Mouse (Mus musculus): Measurements from ENCODE around the gene Tas2r129. TPM values are rescaled to one million over a fixed set of nuclear protein-coding genes. Genes with fewer than 3 reads are reported as not detected.
"Not testable (repeated sequence)": the region's sequence is repeated elsewhere in the genome, so short reads cannot be mapped to it uniquely, and the experiment has no call there.

Tas2r129 gene
- not detected in 2 replicates for polyA plus RNA-seq (2015; fragmentation: Nextera tagmentation; extraction: Ambion mirVana)

- H3K9ac ChIP-seq (ENCODE audit: low read length): no peak within 1 kb of the TSS
- no peaks in the 10 kb centered on the region for H3K27me3 ChIP-seq (ENCODE audit: control insufficient read depth, insufficient read depth, low read length)
- H3K36me3 ChIP-seq (ENCODE audit: control insufficient read depth, insufficient read depth): no peaks in the 10 kb centered on the region
- no peak within 1 kb of the TSS for H3K27ac ChIP-seq (ENCODE audit: low read length)
- H3K4me2 ChIP-seq (ENCODE audit: low read depth, low read length): no peak within 1 kb of the TSS
- ATAC-seq (replicated peaks; ENCODE audit: extremely low read depth, insufficient read depth, low FRiP score): no peak
- H3K9me3 ChIP-seq (replicated peaks; ENCODE audit: control insufficient read depth, low read length): no peaks in the 10 kb centered on the region
- H3K4me3 ChIP-seq (ENCODE audit: low read length): no peak within 1 kb of the TSS
- 61% methylated on average over 2 of the region's 2 CpGs for WGBS
- H3K4me1 ChIP-seq (ENCODE audit: control insufficient read depth, insufficient read depth, low read length): no peaks in the 10 kb centered on the region
Measured at GRCm38 (mm10) chr6:132950802-132951201, at the start of gene Tas2r129. Tas2r129 (plus strand) TSS chr6:132951102.

- H3K27me3 ChIP-seq (ENCODE audit: control insufficient read depth, insufficient read depth, low read length): no peaks in the 10 kb centered on the region
- WGBS: 74% methylated on average over 3 of the region's 3 CpGs
- H3K4me1 ChIP-seq (ENCODE audit: control insufficient read depth, insufficient read depth, low read length): no peaks in the 10 kb centered on the region
- no peak within 1 kb of the TSS for H3K4me2 ChIP-seq (ENCODE audit: low read depth, low read length)
- no peak within 1 kb of the TSS for H3K9ac ChIP-seq (ENCODE audit: low read length)
- no peak within 1 kb of the TSS for H3K27ac ChIP-seq (ENCODE audit: low read length)
- no peaks in the 10 kb centered on the region for H3K36me3 ChIP-seq (ENCODE audit: control insufficient read depth, insufficient read depth)
- H3K9me3 ChIP-seq (replicated peaks; ENCODE audit: control insufficient read depth, low read length): no peaks in the 10 kb centered on the region; the same call in 1 of the 2 replicates
- ATAC-seq (replicated peaks; ENCODE audit: extremely low read depth, insufficient read depth, low FRiP score): no peak
- no peak within 1 kb of the TSS for H3K4me3 ChIP-seq (ENCODE audit: low read length)
Measured at GRCm38 (mm10) chr6:132909351-132909750, 41.6 kb upstream of the Tas2r129 start, which contains the start of gene Tas2r125. Tas2r125 (plus strand) TSS chr6:132909651.

DNA sequence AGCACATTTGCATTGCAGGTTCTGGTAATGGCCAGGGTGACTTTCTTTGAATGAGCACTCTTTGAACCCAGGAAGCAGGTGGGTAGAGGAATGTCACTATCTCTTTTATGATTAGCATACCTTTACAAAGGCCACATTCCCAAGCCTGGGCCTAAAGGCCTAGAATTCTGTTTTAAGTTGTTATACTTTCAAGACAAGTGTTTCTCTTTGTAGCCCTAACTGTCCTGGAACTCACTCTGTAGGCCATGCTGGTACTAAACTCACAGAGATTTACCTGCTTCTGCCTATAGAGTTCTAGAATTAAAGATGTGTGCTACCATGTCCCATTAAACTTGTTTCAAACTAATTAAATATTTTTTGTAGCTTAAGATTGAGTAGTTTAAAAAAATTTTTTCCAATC, 9.5 kb upstream of the Tas2r129 start:
- not testable (repeated sequence) for H3K36me3 ChIP-seq (ENCODE audit: control insufficient read depth, insufficient read depth); H3K4me2 ChIP-seq (ENCODE audit: low read depth, low read length); H3K4me1 ChIP-seq (ENCODE audit: control insufficient read depth, insufficient read depth, low read length); H3K27me3 ChIP-seq (ENCODE audit: control insufficient read depth, insufficient read depth, low read length); H3K27ac ChIP-seq (ENCODE audit: low read length); ATAC-seq (replicated peaks; ENCODE audit: extremely low read depth, insufficient read depth, low FRiP score); H3K9ac ChIP-seq (ENCODE audit: low read length); H3K4me3 ChIP-seq (ENCODE audit: low read length); H3K9me3 ChIP-seq (replicated peaks; ENCODE audit: control insufficient read depth, low read length)

GRCm38 (mm10) chr6:132957819-132958218, 6.9 kb downstream of the Tas2r129 start, which contains the start of gene Tas2r131:
Tas2r131 (minus strand) TSS chr6:132957919.
- no peak within 1 kb of the TSS for H3K4me3 ChIP-seq (ENCODE audit: low read length)
- no peak within 1 kb of the TSS for H3K27ac ChIP-seq (ENCODE audit: low read length)
- H3K36me3 ChIP-seq (ENCODE audit: control insufficient read depth, insufficient read depth): no peaks in the 10 kb centered on the region
- H3K4me1 ChIP-seq (ENCODE audit: control insufficient read depth, insufficient read depth, low read length): no peaks in the 10 kb centered on the region
- no peak within 1 kb of the TSS for H3K9ac ChIP-seq (ENCODE audit: low read length)
- no peak for ATAC-seq (replicated peaks; ENCODE audit: extremely low read depth, insufficient read depth, low FRiP score)
- H3K9me3 ChIP-seq (replicated peaks; ENCODE audit: control insufficient read depth, low read length): no peaks in the 10 kb centered on the region
- no peak within 1 kb of the TSS for H3K4me2 ChIP-seq (ENCODE audit: low read depth, low read length)
- WGBS: 55% methylated on average over 1 of the region's 1 CpGs
- no peaks in the 10 kb centered on the region for H3K27me3 ChIP-seq (ENCODE audit: control insufficient read depth, insufficient read depth, low read length)

DNA sequence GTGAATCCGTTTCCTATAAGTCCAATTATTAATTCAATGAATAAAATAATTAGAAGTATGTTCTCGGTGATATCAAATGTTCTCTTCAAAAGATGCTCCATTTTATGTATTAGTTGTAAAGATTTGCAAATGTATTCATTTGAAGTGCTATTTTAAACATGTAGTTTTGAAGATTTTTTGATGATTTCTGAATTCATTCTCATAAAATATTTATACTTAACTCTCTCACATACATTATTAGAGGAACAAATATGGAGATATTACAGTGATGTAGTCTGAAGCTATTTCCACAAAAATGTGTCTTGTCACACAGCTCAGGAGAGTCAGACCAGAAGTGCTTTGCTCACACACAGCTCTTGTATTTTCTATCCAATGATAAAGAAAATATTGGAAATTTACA, 30.0 kb downstream of the Tas2r129 start, which contains the start of gene Tas2r109:
Tas2r109 (minus strand) TSS at position 101 of the 400 bp plus-strand sequence.
- Histone ChIP-seq H3K4me3 (ENCODE audit: low read length) (no peak within 1 kb of the TSS), H3K4me2 (ENCODE audit: low read depth, low read length) (no peak within 1 kb of the TSS), H3K27me3 (ENCODE audit: control insufficient read depth, insufficient read depth, low read length) (no peaks in the 10 kb centered on the region), H3K9me3 (replicated peaks; ENCODE audit: control insufficient read depth, low read length) (no peaks in the 10 kb centered on the region), H3K9ac (ENCODE audit: low read length) (no peak within 1 kb of the TSS), H3K4me1 (ENCODE audit: control insufficient read depth, insufficient read depth, low read length) (no peaks in the 10 kb centered on the region), H3K36me3 (ENCODE audit: control insufficient read depth, insufficient read depth) (no peaks in the 10 kb centered on the region), H3K27ac (ENCODE audit: low read length) (no peak within 1 kb of the TSS)
- no peak for ATAC-seq (replicated peaks; ENCODE audit: extremely low read depth, insufficient read depth, low FRiP score)
- 72% methylated on average over 2 of the region's 2 CpGs for WGBS

Other genes with a start within 250 kb of the Tas2r129 start
- not detected in 2 replicates for gene Tas2r122, start 239.2 kb upstream of the Tas2r129 start, polyA plus RNA-seq (2015; fragmentation: Nextera tagmentation; extraction: Ambion mirVana)
- gene Tas2r115, start 213.1 kb upstream of the Tas2r129 start, polyA plus RNA-seq (2015; fragmentation: Nextera tagmentation; extraction: Ambion mirVana): not detected in 2 replicates
- gene Tas2r124, start 196.4 kb upstream of the Tas2r129 start, polyA plus RNA-seq (2015; fragmentation: Nextera tagmentation; extraction: Ambion mirVana): not detected in 2 replicates
- not detected in 2 replicates for gene Tas2r102, start 189.0 kb upstream of the Tas2r129 start, polyA plus RNA-seq (2015; fragmentation: Nextera tagmentation; extraction: Ambion mirVana)
- not detected in 2 replicates for gene Tas2r136, start 172.9 kb upstream of the Tas2r129 start, polyA plus RNA-seq (2015; fragmentation: Nextera tagmentation; extraction: Ambion mirVana)
- not detected in 2 replicates for gene Tas2r117, start 148.3 kb upstream of the Tas2r129 start, polyA plus RNA-seq (2015; fragmentation: Nextera tagmentation; extraction: Ambion mirVana)
- not detected in 2 replicates for gene Tas2r123, start 104.0 kb upstream of the Tas2r129 start, polyA plus RNA-seq (2015; fragmentation: Nextera tagmentation; extraction: Ambion mirVana)
- gene Tas2r116, start 95.7 kb upstream of the Tas2r129 start, polyA plus RNA-seq (2015; fragmentation: Nextera tagmentation; extraction: Ambion mirVana): not detected in 2 replicates
- not detected in 2 replicates for gene Tas2r110, start 83.1 kb upstream of the Tas2r129 start, polyA plus RNA-seq (2015; fragmentation: Nextera tagmentation; extraction: Ambion mirVana)
- gene Tas2r113, start 58.1 kb upstream of the Tas2r129 start, polyA plus RNA-seq (2015; fragmentation: Nextera tagmentation; extraction: Ambion mirVana): not detected in 2 replicates
- not detected in 2 replicates for gene Tas2r125, start 41.5 kb upstream of the Tas2r129 start, polyA plus RNA-seq (2015; fragmentation: Nextera tagmentation; extraction: Ambion mirVana)
- gene Tas2r131, start 6.8 kb downstream of the Tas2r129 start, polyA plus RNA-seq (2015; fragmentation: Nextera tagmentation; extraction: Ambion mirVana): not detected in 2 replicates
- not detected in 2 replicates for gene Tas2r109, start 29.9 kb downstream of the Tas2r129 start, polyA plus RNA-seq (2015; fragmentation: Nextera tagmentation; extraction: Ambion mirVana)
- gene Tas2r103, start 86.0 kb downstream of the Tas2r129 start, polyA plus RNA-seq (2015; fragmentation: Nextera tagmentation; extraction: Ambion mirVana): not detected in 2 replicates
- not detected in 2 replicates for gene Tas2r140, start 104.7 kb downstream of the Tas2r129 start, polyA plus RNA-seq (2015; fragmentation: Nextera tagmentation; extraction: Ambion mirVana)
- gene Smim10l1, start 153.8 kb downstream of the Tas2r129 start, polyA plus RNA-seq (2015; fragmentation: Nextera tagmentation; extraction: Ambion mirVana): 52.8 and 65.6 TPM in 2 replicates